Mouse (Mus musculus) frontal cortex, postnatal 36 days (tissue): ENCODE results near the gene Prodh2.

ENCODE experiments used
- DNase-seq, 2 experiments: peaks; one replicate each; pipeline ENCODE4 v3.0.0; 2022; ENCODE audit warnings: low spot score in 2 of 2

Prodh2 gene

DNA sequence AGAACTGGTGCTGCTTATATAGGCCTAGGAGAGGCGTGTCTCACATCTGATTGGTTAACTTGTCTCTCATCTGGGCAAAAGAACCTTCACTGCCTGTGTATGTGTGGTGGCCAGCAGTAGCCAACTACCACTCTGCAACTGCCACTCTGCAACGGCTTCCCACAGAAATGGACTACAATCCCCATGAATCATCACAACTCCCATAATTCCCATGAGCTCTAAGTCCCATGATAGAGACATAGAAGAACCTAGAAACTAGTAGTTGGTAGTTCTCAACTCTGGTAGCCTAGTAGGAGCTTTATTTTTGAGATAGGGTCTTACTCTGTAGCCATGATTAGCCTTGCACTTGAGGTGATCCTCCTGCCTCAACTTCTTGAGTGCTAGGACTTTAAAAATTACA lies 56.5 kb downstream of the Prodh2 start:
- DNase-seq: no peak

- no peak for DNase-seq
These were observed 57.2 kb downstream of the Prodh2 start for GRCm38 (mm10) chr7:30550603-30551002.

GRCm38 (mm10) chr7:30551445-30552101 lies 58.2 kb downstream of the Prodh2 start:
- no peak for DNase-seq

GRCm38 (mm10) chr7:30552102-30553020 lies 58.9 kb downstream of the Prodh2 start, which contains the start of the genes Hspb6 and Proser3:
Gene Hspb6 (plus strand): TSS chr7:30552178.
Gene Proser3 (minus strand): TSS chr7:30552299.
- peak; percentile 94 to 98 for DNase-seq

DNA sequence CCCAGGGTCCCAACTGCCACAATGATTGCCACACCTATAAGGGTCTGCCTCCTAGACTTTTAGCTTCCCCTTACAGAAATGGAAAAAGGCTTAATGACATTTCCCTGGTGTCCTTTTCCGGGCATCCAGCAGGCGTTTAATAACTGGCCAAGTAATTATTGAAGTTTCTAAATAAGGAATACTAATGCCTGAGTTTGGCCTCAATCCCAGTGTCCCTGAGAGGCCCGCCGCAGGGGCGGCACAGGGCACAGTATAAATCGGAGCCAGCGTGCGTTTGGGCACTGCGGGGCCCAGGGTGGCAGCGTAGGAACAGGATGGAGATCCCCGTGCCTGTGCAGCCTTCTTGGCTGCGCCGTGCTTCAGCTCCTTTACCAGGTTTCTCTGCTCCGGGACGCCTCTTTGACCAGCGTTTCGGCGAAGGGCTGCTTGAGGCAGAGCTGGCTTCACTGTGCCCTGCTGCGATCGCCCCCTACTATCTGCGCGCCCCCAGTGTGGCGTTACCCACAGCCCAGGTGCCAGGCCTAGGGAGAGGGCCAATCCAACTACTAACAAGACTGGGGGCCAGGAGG lies 59.7 kb downstream of the Prodh2 start:
- DNase-seq: no peak

- no peak for DNase-seq
These were observed 60.6 kb downstream of the Prodh2 start for GRCm38 (mm10) chr7:30553810-30554584.

- DNase-seq: no peak
These were observed 63.6 kb downstream of the Prodh2 start for GRCm38 (mm10) chr7:30556894-30557536.

DNA sequence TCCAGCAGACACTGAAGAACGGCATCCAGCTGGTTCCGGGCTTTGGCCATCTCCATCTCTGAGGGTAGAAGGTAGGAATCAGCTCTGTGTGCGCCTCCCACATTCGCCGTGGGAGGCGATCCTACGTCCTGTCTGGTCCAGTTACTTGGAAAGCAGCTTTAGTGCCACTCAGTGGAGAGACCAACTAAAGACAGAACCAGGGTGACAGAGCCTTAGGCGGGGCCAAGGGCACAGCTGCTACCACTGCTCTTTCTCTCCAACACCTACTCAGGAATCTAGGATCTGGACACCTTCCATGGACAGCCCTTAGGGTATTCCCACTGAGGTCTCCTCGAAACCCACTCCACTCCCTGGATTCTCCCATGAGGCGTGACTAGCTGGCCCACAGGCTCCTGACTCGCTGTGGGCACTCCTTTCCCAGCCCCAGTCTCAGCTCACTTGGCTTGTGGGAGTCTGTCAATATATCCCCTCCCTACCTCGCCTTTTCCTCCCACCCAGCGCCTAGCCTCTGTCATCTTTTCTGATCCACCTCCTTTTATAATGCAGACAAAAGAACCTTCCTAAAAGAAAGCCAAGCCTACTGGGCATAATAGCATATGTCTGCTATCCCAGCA lies 64.6 kb downstream of the Prodh2 start:
- no peak for DNase-seq

- DNase-seq: no peak
These were observed 65.4 kb downstream of the Prodh2 start for GRCm38 (mm10) chr7:30558656-30559442.

GRCm38 (mm10) chr7:30559443-30559954 lies 66.1 kb downstream of the Prodh2 start, which contains the start of gene Lin37:
Gene Lin37 (minus strand): TSS chr7:30559838.
- peak; percentile 97 to 99 for DNase-seq

DNA sequence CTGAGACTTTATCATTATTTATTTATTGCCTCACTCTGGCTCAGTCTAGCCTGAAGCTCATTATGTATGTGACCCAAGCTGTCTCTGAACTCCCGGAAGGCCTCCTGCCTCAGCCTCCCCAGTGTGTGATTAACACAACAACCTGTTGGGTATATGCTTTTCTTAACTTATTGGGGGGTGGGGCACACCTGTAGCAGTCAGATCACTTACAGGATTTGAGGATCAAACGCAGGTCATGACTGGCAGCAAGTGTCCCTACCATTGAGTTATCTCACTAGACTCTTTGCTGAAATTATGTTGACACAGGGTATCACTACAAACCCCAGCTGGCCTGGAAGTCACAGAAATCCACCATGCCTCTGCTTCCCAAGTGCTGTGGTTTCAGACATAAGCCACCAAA lies 66.9 kb downstream of the Prodh2 start:
- no peak for DNase-seq

DNA sequence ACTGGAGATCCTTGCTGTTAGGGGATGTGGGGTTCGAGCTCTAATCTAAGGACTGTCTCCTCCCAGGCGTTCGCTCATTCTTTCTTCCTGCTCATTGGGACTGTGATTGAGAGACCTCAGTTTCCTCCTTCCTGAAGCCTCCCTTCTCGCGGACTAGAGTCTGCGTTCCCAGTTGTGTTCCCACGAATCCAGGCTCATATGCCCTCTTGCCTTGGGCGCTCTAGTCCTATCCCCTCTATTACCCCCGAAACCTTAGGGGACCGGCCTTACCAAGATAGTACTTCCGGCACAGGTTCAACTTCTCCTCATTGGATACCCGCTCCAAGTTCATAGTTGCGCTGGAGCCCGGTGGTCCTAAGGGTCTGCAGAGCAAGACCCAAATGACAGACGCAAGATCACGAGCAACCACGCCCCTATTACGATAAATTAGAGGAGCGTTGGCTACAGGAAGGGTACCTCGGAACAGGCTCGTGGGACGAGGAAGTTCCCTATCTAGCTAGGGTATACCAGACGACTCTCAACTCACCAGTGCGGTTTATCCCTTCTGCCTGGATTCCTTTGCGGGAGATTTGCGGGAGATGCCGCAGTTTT lies 69.2 kb downstream of the Prodh2 start:
- DNase-seq: no peak
